Mouse (Mus musculus) olfactory bulb, adult 2 months (tissue): Measurements from ENCODE around the gene Haghl.
"Not testable (repeated sequence)": the region's sequence is repeated elsewhere in the genome, so short reads cannot be mapped to it uniquely, and the experiment has no call there.

Source experiments
- CTCF ChIP-seq: fragments of 200-500 bp; IDR thresholded peaks from 2 replicates; pipeline ENCODE4 v1.5.1; 2012; ENCODE audit warnings: low read depth, mild to moderate bottlenecking, low read length, moderate library complexity; ENCODE audit not compliant: insufficient read depth
- POLR2A ChIP-seq: fragments of 200-500 bp; IDR thresholded peaks from 2 replicates; pipeline ENCODE4 v1.6.1; 2012; ENCODE audit warnings: mild to moderate bottlenecking, low read depth, low read length, moderate library complexity; ENCODE audit not compliant: insufficient read depth

DNA sequence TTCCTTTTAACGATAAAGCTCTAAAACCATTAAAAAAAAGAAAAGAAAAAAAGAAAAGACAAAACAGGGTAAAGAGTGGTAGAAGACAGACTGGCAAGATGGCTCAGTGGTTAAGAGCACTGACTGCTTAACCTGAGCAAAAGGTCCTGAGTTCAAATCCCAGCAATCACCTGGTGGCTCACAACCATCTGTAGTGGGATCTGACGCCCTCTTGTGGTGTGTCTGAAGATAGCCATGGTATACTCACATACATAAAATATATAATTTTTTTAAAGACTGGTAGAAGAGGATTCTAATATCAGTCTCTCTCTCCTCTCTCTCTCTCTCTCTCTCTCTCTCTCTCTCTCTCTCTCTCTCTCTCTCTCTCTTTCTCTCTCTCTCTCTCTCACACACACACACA, 22.0 kb upstream of the Haghl start:
- TF ChIP-seq CTCF, POLR2A: not testable (repeated sequence)
